Mouse (Mus musculus): ENCODE measurements around the gene Unc45a. TPM values are rescaled to one million over a fixed set of nuclear protein-coding genes. Genes with fewer than 3 reads are reported as not detected.

Unc45a gene
- polyA plus RNA-seq, 1 experiment, result 105 TPM

DNA sequence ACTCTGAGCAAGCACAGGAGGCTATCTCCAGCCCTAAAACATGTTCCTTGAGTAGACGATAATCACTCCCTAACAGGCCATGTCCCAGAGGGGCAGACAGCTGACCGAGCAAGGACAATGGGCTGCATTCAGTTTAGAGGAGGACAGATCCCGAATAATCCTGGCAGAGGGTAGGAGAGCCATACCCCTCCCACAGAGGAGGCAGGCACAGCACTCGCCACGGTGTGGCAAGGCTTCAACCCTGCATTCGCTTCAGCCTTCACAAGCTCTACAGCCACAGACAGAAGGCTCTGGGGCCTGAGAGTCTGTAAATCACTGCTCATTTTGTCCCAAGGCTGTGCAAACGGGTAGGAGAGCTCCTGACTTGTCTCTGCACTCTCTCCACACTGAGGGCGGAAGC is 16.4 kb upstream of the Unc45a start:
- H3K36me3 ChIP-seq (ENCODE audit: control insufficient read depth, insufficient read depth, low read length), result peaks cover 42% of the 10 kb centered on the region
- 92% methylated on average over 8 of the region's 8 CpGs for WGBS
- H3K27ac ChIP-seq (ENCODE audit: control insufficient read depth, insufficient read depth, low read length), result no peak overlapping the region
- TF ChIP-seq CTCF (IDR thresholded peaks at IDR 0.05; ENCODE audit: borderline replicate concordance, control insufficient read depth, extremely low read depth, insufficient read depth, low read length, poor library complexity) (no peak), POLR2A (IDR thresholded peaks at IDR 0.05; ENCODE audit: control insufficient read depth, extremely low read depth, insufficient read depth, low read length, poor library complexity) (no peak)
- H3K4me1 ChIP-seq (replicated peaks; ENCODE audit: control insufficient read depth, insufficient read depth, low read length), result no peaks in the 10 kb centered on the region
- no peaks in the 10 kb centered on the region for H3K27me3 ChIP-seq (ENCODE audit: control insufficient read depth, insufficient read depth, low read length)
- no peak for DNase-seq
- H3K4me3 ChIP-seq (ENCODE audit: control insufficient read depth, insufficient read depth, low read length), result no peak overlapping the region

DNA sequence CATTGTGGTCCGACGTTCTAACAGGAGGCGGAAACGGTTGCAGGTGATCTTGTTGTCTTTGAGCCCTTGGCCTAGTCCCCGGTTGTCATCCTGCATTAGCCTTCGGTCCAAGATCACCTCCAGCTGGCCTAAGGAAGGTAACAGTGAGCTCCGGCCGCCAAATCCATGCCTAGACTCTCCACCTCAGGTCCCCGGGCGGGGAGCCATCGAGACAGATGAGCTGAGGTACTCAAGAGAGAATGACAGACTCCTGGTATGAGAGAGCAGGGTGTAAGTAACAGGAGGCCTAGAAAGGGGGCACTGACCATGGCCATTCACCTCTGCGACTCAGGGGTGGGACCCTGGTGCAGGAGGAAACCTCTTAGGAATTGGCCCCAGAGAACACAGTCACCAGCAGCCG is 15.5 kb upstream of the Unc45a start:
- no peak for TF ChIP-seq CTCF (IDR thresholded peaks at IDR 0.05; ENCODE audit: borderline replicate concordance, control insufficient read depth, extremely low read depth, insufficient read depth, low read length, poor library complexity)
- no peak for TF ChIP-seq POLR2A (IDR thresholded peaks at IDR 0.05; ENCODE audit: control insufficient read depth, extremely low read depth, insufficient read depth, low read length, poor library complexity)
- no peak overlapping the region for H3K27ac ChIP-seq (ENCODE audit: control insufficient read depth, insufficient read depth, low read length)
- H3K36me3 ChIP-seq (ENCODE audit: control insufficient read depth, insufficient read depth, low read length), result peaks cover 38% of the 10 kb centered on the region
- no peak for DNase-seq
- no peaks in the 10 kb centered on the region for H3K27me3 ChIP-seq (ENCODE audit: control insufficient read depth, insufficient read depth, low read length)
- H3K4me1 ChIP-seq (replicated peaks; ENCODE audit: control insufficient read depth, insufficient read depth, low read length), result no peaks in the 10 kb centered on the region
- no peak overlapping the region for H3K4me3 ChIP-seq (ENCODE audit: control insufficient read depth, insufficient read depth, low read length)
- 93% methylated on average over 13 of the region's 13 CpGs for WGBS

- no peak overlapping the region for H3K27ac ChIP-seq (ENCODE audit: control insufficient read depth, insufficient read depth, low read length)
- peaks cover 28% of the 10 kb centered on the region for H3K36me3 ChIP-seq (ENCODE audit: control insufficient read depth, insufficient read depth, low read length)
- 97% methylated on average over 8 of the region's 8 CpGs for WGBS
- H3K27me3 ChIP-seq (ENCODE audit: control insufficient read depth, insufficient read depth, low read length), result no peaks in the 10 kb centered on the region
- no peak for DNase-seq
- H3K4me1 ChIP-seq (replicated peaks; ENCODE audit: control insufficient read depth, insufficient read depth, low read length), result no peaks in the 10 kb centered on the region
- H3K4me3 ChIP-seq (ENCODE audit: control insufficient read depth, insufficient read depth, low read length), result no peak overlapping the region
- no peak for TF ChIP-seq POLR2A (IDR thresholded peaks at IDR 0.05; ENCODE audit: control insufficient read depth, extremely low read depth, insufficient read depth, low read length, poor library complexity)
- TF ChIP-seq CTCF (IDR thresholded peaks at IDR 0.05; ENCODE audit: borderline replicate concordance, control insufficient read depth, extremely low read depth, insufficient read depth, low read length, poor library complexity), result no peak
These were observed 12.1 kb upstream of the Unc45a start for GRCm38 (mm10) chr7:80352920-80353319.

- TF ChIP-seq POLR2A (IDR thresholded peaks at IDR 0.05; ENCODE audit: control insufficient read depth, extremely low read depth, insufficient read depth, low read length, poor library complexity) (no peak), CTCF (IDR thresholded peaks at IDR 0.05; ENCODE audit: borderline replicate concordance, control insufficient read depth, extremely low read depth, insufficient read depth, low read length, poor library complexity) (no peak)
- Histone ChIP-seq H3K27ac (ENCODE audit: control insufficient read depth, insufficient read depth, low read length) (no peak overlapping the region), H3K4me1 (replicated peaks; ENCODE audit: control insufficient read depth, insufficient read depth, low read length) (no peaks in the 10 kb centered on the region), H3K36me3 (ENCODE audit: control insufficient read depth, insufficient read depth, low read length) (peaks cover 26% of the 10 kb centered on the region), H3K4me3 (ENCODE audit: control insufficient read depth, insufficient read depth, low read length) (no peak overlapping the region), H3K27me3 (ENCODE audit: control insufficient read depth, insufficient read depth, low read length) (no peaks in the 10 kb centered on the region)
- 95% methylated on average over 2 of the region's 2 CpGs for WGBS
- no peak for DNase-seq
These were observed 10.0 kb upstream of the Unc45a start for GRCm38 (mm10) chr7:80350808-80351207.

DNA sequence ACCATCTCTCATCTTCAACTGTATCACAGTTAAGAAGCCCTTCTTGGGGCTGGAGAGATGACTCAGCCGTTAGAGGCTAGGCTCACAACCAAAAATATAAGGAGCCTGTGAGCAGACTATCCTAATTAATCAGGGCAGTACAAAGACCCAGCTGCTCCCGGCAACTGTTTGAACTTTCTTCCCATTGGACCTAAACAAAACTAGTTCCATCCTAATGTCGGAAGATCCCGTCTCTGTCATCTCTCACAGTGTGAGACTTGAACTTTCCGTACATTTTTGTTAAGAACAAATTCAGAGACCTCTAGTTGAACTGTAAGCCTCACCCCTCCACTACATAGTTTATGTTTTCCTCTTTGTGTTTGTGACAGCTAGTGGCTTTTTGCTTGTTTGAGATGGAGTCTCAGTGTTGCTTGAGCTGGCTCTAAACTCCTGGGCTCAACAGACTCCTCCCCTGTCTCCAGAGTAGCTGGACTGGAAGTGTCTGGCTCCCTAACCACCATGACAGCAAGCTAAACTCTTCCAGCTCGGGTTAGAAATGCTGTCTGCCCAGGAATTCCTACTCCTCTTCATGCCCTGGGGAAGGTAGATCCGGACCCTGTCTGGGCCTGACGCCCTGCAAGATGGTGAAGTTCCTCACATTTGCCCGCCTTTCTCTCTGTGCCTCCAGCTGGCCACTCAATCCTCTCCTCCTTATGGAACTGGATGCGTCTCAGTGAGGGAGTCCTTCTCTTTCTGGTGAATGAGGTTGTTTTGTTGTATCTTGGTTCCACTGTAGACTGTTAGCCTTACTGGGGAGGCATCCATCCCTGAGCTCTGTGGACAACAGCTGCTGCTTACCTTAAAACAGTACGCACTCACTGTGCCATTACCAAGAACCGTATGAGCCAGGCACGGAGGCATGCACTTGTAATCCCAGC is 7.1 kb upstream of the Unc45a start:
- H3K36me3 ChIP-seq (ENCODE audit: control insufficient read depth, insufficient read depth, low read length), result peaks cover 18% of the 10 kb centered on the region
- H3K27me3 ChIP-seq (ENCODE audit: control insufficient read depth, insufficient read depth, low read length), result no peaks in the 10 kb centered on the region
- no peak overlapping the region for H3K4me3 ChIP-seq (ENCODE audit: control insufficient read depth, insufficient read depth, low read length)
- 92% methylated on average over 13 of the region's 13 CpGs for WGBS
- no peak overlapping the region for H3K27ac ChIP-seq (ENCODE audit: control insufficient read depth, insufficient read depth, low read length)
- peaks cover 5% of the 10 kb centered on the region; the same call in 1 of the 2 replicates for H3K4me1 ChIP-seq (replicated peaks; ENCODE audit: control insufficient read depth, insufficient read depth, low read length)
- TF ChIP-seq CTCF (IDR thresholded peaks at IDR 0.05; ENCODE audit: borderline replicate concordance, control insufficient read depth, extremely low read depth, insufficient read depth, low read length, poor library complexity) (no peak), POLR2A (IDR thresholded peaks at IDR 0.05; ENCODE audit: control insufficient read depth, extremely low read depth, insufficient read depth, low read length, poor library complexity) (no peak)
- DNase-seq, result no peak

- Histone ChIP-seq H3K4me1 (replicated peaks; ENCODE audit: control insufficient read depth, insufficient read depth, low read length) (peaks cover 5% of the 10 kb centered on the region; the same call in 1 of the 2 replicates), H3K36me3 (ENCODE audit: control insufficient read depth, insufficient read depth, low read length) (peaks cover 17% of the 10 kb centered on the region), H3K27ac (ENCODE audit: control insufficient read depth, insufficient read depth, low read length) (no peak overlapping the region), H3K4me3 (ENCODE audit: control insufficient read depth, insufficient read depth, low read length) (no peak overlapping the region), H3K27me3 (ENCODE audit: control insufficient read depth, insufficient read depth, low read length) (no peaks in the 10 kb centered on the region)
- TF ChIP-seq POLR2A (IDR thresholded peaks at IDR 0.05; ENCODE audit: control insufficient read depth, extremely low read depth, insufficient read depth, low read length, poor library complexity) (no peak), CTCF (IDR thresholded peaks at IDR 0.05; ENCODE audit: borderline replicate concordance, control insufficient read depth, extremely low read depth, insufficient read depth, low read length, poor library complexity) (no peak)
- DNase-seq, result no peak
- WGBS, result 94% methylated on average over 5 of the region's 5 CpGs
These were observed 6.0 kb upstream of the Unc45a start for GRCm38 (mm10) chr7:80346830-80347229.
